Mouse (Mus musculus) heart, embryonic 10.5 days (tissue): ENCODE measurements around the gene Map4k4. TPM values are rescaled to one million over a fixed set of nuclear protein-coding genes. Genes with fewer than 3 reads are reported as not detected.

Experiments
- DNase-seq: peaks from one replicate; pipeline ENCODE4 v3.0.0-alpha.2; 2017; ENCODE audit warnings: low spot score
- H3K27ac ChIP-seq: fragments of 300-500 bp; sonication (generic); 2 replicates; pipeline ENCODE4 v1.5.1; 2016; ENCODE audit warnings: mild to moderate bottlenecking
- H3K27me3 ChIP-seq: fragments of 300-500 bp; sonication (generic); 2 replicates; pipeline ENCODE4 v1.6.1; 2016; ENCODE audit warnings: mild to moderate bottlenecking; ENCODE audit not compliant: poor library complexity, insufficient read depth, severe bottlenecking
- H3K36me3 ChIP-seq: fragments of 300-500 bp; sonication (generic); 2 replicates; pipeline ENCODE4 v1.6.1; 2016; ENCODE audit warnings: mild to moderate bottlenecking, moderate library complexity
- H3K4me1 ChIP-seq: fragments of 300-500 bp; sonication (generic); 2 replicates; pipeline ENCODE4 v1.6.1; 2016; ENCODE audit warnings: mild to moderate bottlenecking
- H3K4me3 ChIP-seq: fragments of 300-500 bp; sonication (generic); 2 replicates; pipeline ENCODE4 v1.5.1; 2016; ENCODE audit warnings: mild to moderate bottlenecking, moderate library complexity
- H3K9me3 ChIP-seq: fragments of 300-500 bp; sonication (generic); 2 replicates; pipeline ENCODE4 v1.6.1; 2016; ENCODE audit warnings: mild to moderate bottlenecking, moderate library complexity
- WGBS: fragments of 180-500 bp; shearing (Covaris S2); methylation state at CpG from one replicate; pipeline ENCODE4 v1.1.7; 2016; 5-methylcytosine and 5-hydroxymethylcytosine counted together
- polyA plus RNA-seq: library from polyadenylated mRNA; unstranded; fragments of >200 nt; fragmentation: Nextera tagmentation; extraction: Ambion mirVana; gene quantifications from 2 replicates; pipeline ENCODE4 v1.2.1, GENCODE M21; 2016

The Map4k4 gene
- polyA plus RNA-seq, 1 experiment from 2014 or later, result 24.7 TPM

- no peaks in the 10 kb centered on the region for H3K27me3 ChIP-seq
- WGBS, result 64% methylated on average over 5 of the region's 5 CpGs
- H3K27ac ChIP-seq, result peak overlapping the region; percentile 7; the same call in 1 of the 2 replicates
- H3K4me1 ChIP-seq, result peaks cover 89% of the 10 kb centered on the region
- H3K9me3 ChIP-seq, result no peaks in the 10 kb centered on the region
- DNase-seq, result no peak
- no peak overlapping the region for H3K4me3 ChIP-seq
- H3K36me3 ChIP-seq, result no peaks in the 10 kb centered on the region
Observed at GRCm38 (mm10) chr1:39944306-39944971, 43.7 kb downstream of the Map4k4 start.

GRCm38 (mm10) chr1:39944972-39945323 lies 44.2 kb downstream of the Map4k4 start:
- no peaks in the 10 kb centered on the region for H3K27me3 ChIP-seq
- H3K4me1 ChIP-seq, result peaks cover 89% of the 10 kb centered on the region
- no peak for DNase-seq
- H3K27ac ChIP-seq, result 0 out of 2 replicates have a peak overlapping the region, but pooled peaks have one; percentile 7
- no peaks in the 10 kb centered on the region for H3K36me3 ChIP-seq
- H3K4me3 ChIP-seq, result no peak overlapping the region
- 51% methylated on average over 4 of the region's 4 CpGs for WGBS
- no peaks in the 10 kb centered on the region for H3K9me3 ChIP-seq

GRCm38 (mm10) chr1:39946391-39946790 lies 45.7 kb downstream of the Map4k4 start:
- H3K4me3 ChIP-seq, result no peak overlapping the region
- WGBS, result 79% methylated on average over 4 of the region's 4 CpGs
- no peak for DNase-seq
- H3K9me3 ChIP-seq, result no peaks in the 10 kb centered on the region
- H3K36me3 ChIP-seq, result no peaks in the 10 kb centered on the region
- peaks cover 90% of the 10 kb centered on the region for H3K4me1 ChIP-seq
- no peak overlapping the region for H3K27ac ChIP-seq
- H3K27me3 ChIP-seq, result no peaks in the 10 kb centered on the region

- no peak overlapping the region for H3K4me3 ChIP-seq
- no peak for DNase-seq
- no peaks in the 10 kb centered on the region for H3K9me3 ChIP-seq
- H3K4me1 ChIP-seq, result peaks cover 89% of the 10 kb centered on the region
- H3K27me3 ChIP-seq, result no peaks in the 10 kb centered on the region
- H3K36me3 ChIP-seq, result no peaks in the 10 kb centered on the region
- 72% methylated on average over 6 of the region's 6 CpGs for WGBS
- H3K27ac ChIP-seq, result no peak overlapping the region
Observed at GRCm38 (mm10) chr1:39947179-39947578, 46.5 kb downstream of the Map4k4 start.

GRCm38 (mm10) chr1:39947701-39948359 lies 47.1 kb downstream of the Map4k4 start:
- Histone ChIP-seq H3K4me3 (no peak overlapping the region), H3K9me3 (no peaks in the 10 kb centered on the region), H3K27me3 (no peaks in the 10 kb centered on the region), H3K4me1 (peaks cover 89% of the 10 kb centered on the region), H3K36me3 (no peaks in the 10 kb centered on the region), H3K27ac (no peak overlapping the region)
- WGBS, result 56% methylated on average over 6 of the region's 6 CpGs
- no peak for DNase-seq

GRCm38 (mm10) chr1:39949205-39949604 lies 48.5 kb downstream of the Map4k4 start:
- no peak for DNase-seq
- peaks cover 89% of the 10 kb centered on the region for H3K4me1 ChIP-seq
- no peak overlapping the region for H3K4me3 ChIP-seq
- no peaks in the 10 kb centered on the region for H3K36me3 ChIP-seq
- H3K9me3 ChIP-seq, result no peaks in the 10 kb centered on the region
- 27% methylated on average over 5 of the region's 5 CpGs for WGBS
- H3K27me3 ChIP-seq, result no peaks in the 10 kb centered on the region
- H3K27ac ChIP-seq, result 0 out of 2 replicates have a peak overlapping the region, but pooled peaks have one; percentile 16

- H3K4me1 ChIP-seq, result peaks cover 89% of the 10 kb centered on the region
Observed at GRCm38 (mm10) chr1:39949790-39950462, 49.2 kb downstream of the Map4k4 start.

GRCm38 (mm10) chr1:39950590-39950989 lies 49.9 kb downstream of the Map4k4 start:
- Histone ChIP-seq H3K36me3 (no peaks in the 10 kb centered on the region), H3K4me3 (peak overlapping the region; percentile 25; the same call in 1 of the 2 replicates), H3K4me1 (peaks cover 88% of the 10 kb centered on the region), H3K9me3 (no peaks in the 10 kb centered on the region), H3K27me3 (no peaks in the 10 kb centered on the region), H3K27ac (peak overlapping the region; percentile 30; the same call in 1 of the 2 replicates)
- DNase-seq, result no peak
- 7% methylated on average over 3 of the region's 3 CpGs for WGBS

More at GRCm38 (mm10) chr1:39949790-39950462, 49.2 kb downstream of the Map4k4 start:
- Histone ChIP-seq H3K27me3 (no peaks in the 10 kb centered on the region), H3K4me3 (peak overlapping the region; percentile 25; the same call in 1 of the 2 replicates), H3K36me3 (no peaks in the 10 kb centered on the region), H3K9me3 (no peaks in the 10 kb centered on the region), H3K27ac (peak overlapping the region; percentile 30; the same call in 1 of the 2 replicates)
- 28% methylated on average over 10 of the region's 10 CpGs for WGBS
- peak; percentile 86 for DNase-seq

- no peaks in the 10 kb centered on the region for H3K27me3 ChIP-seq
- H3K36me3 ChIP-seq, result no peaks in the 10 kb centered on the region
- WGBS, result 56% methylated on average over 3 of the region's 3 CpGs
- H3K4me3 ChIP-seq, result no peak overlapping the region
- H3K27ac ChIP-seq, result no peak overlapping the region
- peaks cover 84% of the 10 kb centered on the region for H3K4me1 ChIP-seq
- H3K9me3 ChIP-seq, result no peaks in the 10 kb centered on the region
- no peak for DNase-seq
Observed at GRCm38 (mm10) chr1:39954652-39955051, 53.9 kb downstream of the Map4k4 start.

- WGBS, result 73% methylated on average over 5 of the region's 5 CpGs
- DNase-seq, result no peak
Observed at GRCm38 (mm10) chr1:39956712-39957111, 56.0 kb downstream of the Map4k4 start.

GRCm38 (mm10) chr1:39957981-39958380 lies 57.3 kb downstream of the Map4k4 start:
- Histone ChIP-seq H3K9me3 (no peaks in the 10 kb centered on the region), H3K4me3 (no peak overlapping the region), H3K4me1 (peaks cover 73% of the 10 kb centered on the region), H3K36me3 (peaks cover 11% of the 10 kb centered on the region), H3K27me3 (no peaks in the 10 kb centered on the region), H3K27ac (no peak overlapping the region)
- no peak for DNase-seq
- 76% methylated on average over 7 of the region's 7 CpGs for WGBS

More at GRCm38 (mm10) chr1:39956712-39957111, 56.0 kb downstream of the Map4k4 start:
- Histone ChIP-seq H3K36me3 (no peaks in the 10 kb centered on the region), H3K9me3 (no peaks in the 10 kb centered on the region), H3K4me3 (no peak overlapping the region), H3K4me1 (peaks cover 80% of the 10 kb centered on the region), H3K27me3 (no peaks in the 10 kb centered on the region), H3K27ac (no peak overlapping the region)

- H3K4me3 ChIP-seq, result no peak overlapping the region
- peaks cover 70% of the 10 kb centered on the region for H3K4me1 ChIP-seq
- no peak for DNase-seq
- H3K9me3 ChIP-seq, result no peaks in the 10 kb centered on the region
- WGBS, result 97% methylated on average over 1 of the region's 1 CpGs
- no peak overlapping the region for H3K27ac ChIP-seq
- peaks cover 20% of the 10 kb centered on the region for H3K36me3 ChIP-seq
- H3K27me3 ChIP-seq, result no peaks in the 10 kb centered on the region
Observed at GRCm38 (mm10) chr1:39960623-39961022, 59.9 kb downstream of the Map4k4 start.

- Histone ChIP-seq H3K4me1 (peaks cover 67% of the 10 kb centered on the region), H3K27me3 (no peaks in the 10 kb centered on the region), H3K4me3 (no peak overlapping the region), H3K9me3 (no peaks in the 10 kb centered on the region), H3K36me3 (peaks cover 20% of the 10 kb centered on the region), H3K27ac (no peak overlapping the region)
- no peak for DNase-seq
- WGBS, result 82% methylated on average over 6 of the region's 6 CpGs
Observed at GRCm38 (mm10) chr1:39961113-39961512, 60.4 kb downstream of the Map4k4 start.
